Mouse (Mus musculus) erythroid progenitor cell, adult 5-6 weeks (primary cell): ENCODE data around the gene Ctu1. TPM values are rescaled to one million over a fixed set of nuclear protein-coding genes. Genes with fewer than 3 reads are reported as not detected.
"Not testable (repeated sequence)": the region's sequence is repeated elsewhere in the genome, so short reads cannot be mapped to it uniquely, and the experiment has no call there.

Experiments
- ATAC-seq: replicated peaks from 2 replicates; pipeline ENCODE4 v1.8.0; 2016; ENCODE audit warnings: moderate number of reproducible peaks, mild to moderate bottlenecking, moderate TSS enrichment, inconsistent platforms; ENCODE audit not compliant: poor library complexity, low FRiP score, severe bottlenecking
- total RNA-seq, 2 experiments: library from RNA; stranded (forward) in 1 of 2; stranded (reverse) in 1 of 2; fragments of 150-400 nt in 1 of 2; fragments of 186-747, 209-891 nt in 1 of 2; gene quantifications; 2 replicates each; pipeline versions ENCODE4 v1.2.3 to v1.2.4; 2015 to 2017; ENCODE audit warnings: low replicate concordance in 2 of 2

Ctu1 gene
- total RNA-seq, 2 experiments from 2014 or later, result 2.1 TPM; not detected in 1

DNA sequence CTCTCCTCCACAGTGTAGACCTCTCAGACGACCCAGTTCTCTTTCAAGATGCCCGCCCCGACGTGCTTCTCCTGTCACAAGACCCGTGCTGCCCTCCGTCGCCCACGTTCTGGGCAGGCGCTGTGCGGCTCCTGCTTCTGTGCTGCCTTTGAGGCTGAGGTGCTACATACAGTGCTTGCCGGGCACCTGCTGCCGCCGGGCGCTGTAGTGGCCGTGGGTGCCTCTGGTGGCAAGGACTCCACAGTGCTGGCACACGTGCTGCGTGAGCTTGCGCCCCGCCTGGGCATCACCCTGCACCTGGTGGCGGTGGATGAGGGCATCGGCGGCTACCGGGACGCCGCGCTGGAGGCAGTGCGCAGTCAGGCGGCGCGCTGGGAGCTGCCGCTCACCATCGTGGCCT, 3.3 kb downstream of the Ctu1 start:
- ATAC-seq, result no peak

GRCm38 (mm10) chr7:43678517-43678916, 6.7 kb downstream of the Ctu1 start:
- no peak for ATAC-seq

DNA sequence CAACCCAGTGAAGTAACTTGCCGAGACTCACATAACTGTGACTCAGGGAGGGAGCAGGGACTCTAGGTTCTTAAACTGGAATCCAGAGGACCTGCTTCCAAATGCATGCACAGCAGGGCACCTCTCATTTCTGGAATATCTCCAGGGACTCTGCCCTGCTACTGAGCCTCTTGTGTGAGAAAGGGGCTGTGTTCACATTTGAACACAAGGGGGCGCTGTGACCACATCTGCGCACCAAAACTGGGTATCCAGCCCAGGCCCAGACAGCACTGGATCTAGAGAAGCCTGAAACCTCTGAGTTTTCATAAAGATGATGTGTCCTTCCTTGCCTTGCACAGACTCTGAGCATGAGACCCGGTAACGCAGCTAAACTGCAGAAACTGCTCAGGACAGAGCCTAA, 9.1 kb downstream of the Ctu1 start:
- no peak for ATAC-seq

DNA sequence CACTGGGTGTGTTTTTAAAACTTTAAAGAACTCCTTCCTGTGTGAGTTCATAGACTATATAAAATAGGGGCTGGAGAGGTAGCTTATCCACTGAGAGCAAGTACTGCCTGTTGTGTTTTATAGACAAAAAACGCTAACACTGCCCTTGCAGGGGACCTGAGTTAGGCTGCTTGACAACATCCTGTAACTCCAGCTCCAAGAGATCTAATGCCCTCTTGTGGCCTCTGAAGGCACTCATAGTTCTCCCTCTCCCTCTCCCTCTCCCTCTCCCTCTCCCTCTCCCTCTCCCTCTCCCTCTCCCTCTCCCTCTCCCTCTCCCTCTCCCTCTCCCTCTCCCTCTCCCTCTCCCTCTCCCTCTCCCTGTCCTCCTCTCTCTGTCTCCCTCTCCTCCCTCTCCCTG, 10.7 kb downstream of the Ctu1 start:
- ATAC-seq, result not testable (repeated sequence)

DNA sequence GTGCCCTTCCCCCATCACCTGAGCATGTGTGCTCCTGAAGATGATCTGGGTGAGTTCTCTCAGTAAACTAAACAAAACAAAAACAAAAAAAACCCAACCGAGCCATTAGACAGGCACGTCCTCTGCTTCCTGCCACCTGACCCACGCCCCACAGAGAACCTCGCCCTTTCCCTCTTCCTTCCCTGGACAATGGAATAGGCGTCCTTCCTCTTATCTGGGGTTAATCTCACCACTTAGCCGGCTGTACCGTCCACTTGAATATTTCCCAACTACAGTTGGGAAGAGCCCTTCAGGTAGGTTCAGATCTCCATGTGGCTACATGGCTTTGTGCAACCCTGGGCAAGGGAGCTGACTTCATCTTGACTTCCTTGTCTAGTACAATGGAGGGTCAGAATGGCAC, 13.3 kb downstream of the Ctu1 start:
- ATAC-seq, result no peak

DNA sequence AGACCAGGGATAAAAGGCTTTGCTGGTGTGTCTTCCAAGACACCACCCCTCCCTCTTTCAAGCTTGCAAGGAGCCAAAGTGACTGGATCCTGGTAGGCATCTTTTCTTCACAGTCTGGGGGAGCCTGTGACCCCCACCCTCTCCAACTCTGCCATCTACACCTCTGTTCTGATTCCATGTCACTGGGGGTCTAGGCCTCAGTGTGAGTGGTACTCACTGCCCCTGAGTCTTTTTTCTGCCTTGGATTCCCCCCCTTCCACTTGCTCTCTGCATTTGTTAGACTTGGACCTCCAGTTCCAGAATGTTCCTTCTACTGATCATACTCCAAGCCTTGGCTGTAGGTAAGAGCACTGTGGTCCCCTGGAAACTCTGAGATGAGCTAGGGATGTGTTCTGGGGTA, 18.3 kb downstream of the Ctu1 start, which contains the start of gene Klk14:
Gene Klk14 (plus strand): TSS at position 301 of the 400 bp plus-strand sequence.
- no peak for ATAC-seq

GRCm38 (mm10) chr7:43710031-43710430, 38.2 kb downstream of the Ctu1 start:
- no peak for ATAC-seq

DNA sequence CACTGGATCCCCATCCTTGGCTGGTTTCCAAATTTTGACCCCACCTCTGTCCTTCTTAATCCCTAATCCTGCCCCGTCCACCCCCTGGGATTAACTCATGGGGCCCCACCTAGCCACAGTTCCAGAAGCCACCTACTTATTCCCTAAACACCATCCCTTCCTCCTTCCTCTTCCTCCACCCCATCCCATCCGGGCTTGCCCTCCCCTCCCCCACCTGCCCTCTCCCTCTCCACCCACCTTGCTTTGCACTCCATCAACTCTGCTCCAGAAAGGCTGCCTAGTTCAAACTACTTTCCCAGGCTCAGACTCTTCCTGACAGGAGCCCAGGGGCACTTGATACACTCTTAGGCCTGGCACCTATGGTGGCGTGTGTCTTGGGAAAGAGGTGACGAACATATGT, 40.5 kb downstream of the Ctu1 start, which contains the start of gene Klk13:
Gene Klk13 (plus strand): TSS at position 301 of the 400 bp plus-strand sequence.
- no peak for ATAC-seq

GRCm38 (mm10) chr7:43712917-43713316, 41.1 kb downstream of the Ctu1 start:
- no peak for ATAC-seq

- ATAC-seq, result no peak
Observed at GRCm38 (mm10) chr7:43713741-43714351, 42.0 kb downstream of the Ctu1 start.

Other genes with a start within 250 kb of the Ctu1 start
- gene Lim2, start 244.3 kb upstream of the Ctu1 start, total RNA-seq (2015; ENCODE audit: low replicate concordance), result not detected in 2 replicates
- gene Lim2, start 244.3 kb upstream of the Ctu1 start, total RNA-seq (2017; ENCODE audit: low replicate concordance), result not detected in 2 replicates
- 114 and 122 TPM in 2 replicates for gene Nkg7, start 234.9 kb upstream of the Ctu1 start, total RNA-seq (2015; ENCODE audit: low replicate concordance)
- 9.2 and 24.6 TPM in 2 replicates for gene Nkg7, start 234.9 kb upstream of the Ctu1 start, total RNA-seq (2017; ENCODE audit: low replicate concordance)
- not detected in 2 replicates for gene Cldnd2, start 231.2 kb upstream of the Ctu1 start, total RNA-seq (2015; ENCODE audit: low replicate concordance)
- not detected in 2 replicates for gene Cldnd2, start 231.2 kb upstream of the Ctu1 start, total RNA-seq (2017; ENCODE audit: low replicate concordance)
- gene Etfb, start 227.9 kb upstream of the Ctu1 start, total RNA-seq (2015; ENCODE audit: low replicate concordance), result 46.5 and 102 TPM in 2 replicates
- 70.3 and 109 TPM in 2 replicates for gene Etfb, start 227.9 kb upstream of the Ctu1 start, total RNA-seq (2017; ENCODE audit: low replicate concordance)
- gene Gm45233, start 227.9 kb upstream of the Ctu1 start, total RNA-seq (2015; ENCODE audit: low replicate concordance), result not detected in 2 replicates
- gene Gm45233, start 227.9 kb upstream of the Ctu1 start, total RNA-seq (2017; ENCODE audit: low replicate concordance), result 5.8 TPM in 1 of 2 replicates, not detected in the other
- gene Vsig10l, start 208.9 kb upstream of the Ctu1 start, total RNA-seq (2015; ENCODE audit: low replicate concordance), result 1.7 TPM in 1 of 2 replicates, not detected in the other
- 0.13 and 0.23 TPM in 2 replicates for gene Vsig10l, start 208.9 kb upstream of the Ctu1 start, total RNA-seq (2017; ENCODE audit: low replicate concordance)
- not detected in 2 replicates for gene Iglon5, start 181.9 kb upstream of the Ctu1 start, total RNA-seq (2015; ENCODE audit: low replicate concordance)
- gene Iglon5, start 181.9 kb upstream of the Ctu1 start, total RNA-seq (2017; ENCODE audit: low replicate concordance), result not detected in 2 replicates
- not detected in 2 replicates for gene 4931406B18Rik, start 166.1 kb upstream of the Ctu1 start, total RNA-seq (2015; ENCODE audit: low replicate concordance)
- gene 4931406B18Rik, start 166.1 kb upstream of the Ctu1 start, total RNA-seq (2017; ENCODE audit: low replicate concordance), result not detected in 2 replicates
- 11.9 and 18.9 TPM in 2 replicates for gene Cd33, start 127.6 kb upstream of the Ctu1 start, total RNA-seq (2015; ENCODE audit: low replicate concordance)
- gene Cd33, start 127.6 kb upstream of the Ctu1 start, total RNA-seq (2017; ENCODE audit: low replicate concordance), result 2.8 and 5.1 TPM in 2 replicates
- not detected in 2 replicates for gene Zfp658, start 109.8 kb upstream of the Ctu1 start, total RNA-seq (2015; ENCODE audit: low replicate concordance)
- gene Zfp658, start 109.8 kb upstream of the Ctu1 start, total RNA-seq (2017; ENCODE audit: low replicate concordance), result 0.51 and 0.91 TPM in 2 replicates
- gene Zfp719, start 92.4 kb upstream of the Ctu1 start, total RNA-seq (2015; ENCODE audit: low replicate concordance), result 0.84 and 2.9 TPM in 2 replicates
- 0.15 and 5.5 TPM in 2 replicates for gene Zfp719, start 92.4 kb upstream of the Ctu1 start, total RNA-seq (2017; ENCODE audit: low replicate concordance)
- not detected in 2 replicates for gene Zfp819, start 64.8 kb upstream of the Ctu1 start, total RNA-seq (2015; ENCODE audit: low replicate concordance)
- not detected in 2 replicates for gene Zfp819, start 64.8 kb upstream of the Ctu1 start, total RNA-seq (2017; ENCODE audit: low replicate concordance)
- not detected in 2 replicates for gene Ceacam18, start 37.3 kb upstream of the Ctu1 start, total RNA-seq (2015; ENCODE audit: low replicate concordance)
- not detected in 2 replicates for gene Ceacam18, start 37.3 kb upstream of the Ctu1 start, total RNA-seq (2017; ENCODE audit: low replicate concordance)
- gene Siglece, start 11.9 kb upstream of the Ctu1 start, total RNA-seq (2015; ENCODE audit: low replicate concordance), result 5.8 and 7.1 TPM in 2 replicates
- gene Siglece, start 11.9 kb upstream of the Ctu1 start, total RNA-seq (2017; ENCODE audit: low replicate concordance), result 3.9 and 8.8 TPM in 2 replicates
- gene Klk14, start 18.4 kb downstream of the Ctu1 start, total RNA-seq (2015; ENCODE audit: low replicate concordance), result not detected in 2 replicates
- gene Klk14, start 18.4 kb downstream of the Ctu1 start, total RNA-seq (2017; ENCODE audit: low replicate concordance), result not detected in 2 replicates
- not detected in 2 replicates for gene Klk13, start 40.6 kb downstream of the Ctu1 start, total RNA-seq (2015; ENCODE audit: low replicate concordance)
- gene Klk13, start 40.6 kb downstream of the Ctu1 start, total RNA-seq (2017; ENCODE audit: low replicate concordance), result not detected in 2 replicates
- gene Klk12, start 96.9 kb downstream of the Ctu1 start, total RNA-seq (2015; ENCODE audit: low replicate concordance), result not detected in 2 replicates
- not detected in 2 replicates for gene Klk12, start 96.9 kb downstream of the Ctu1 start, total RNA-seq (2017; ENCODE audit: low replicate concordance)
- gene Klk11, start 102.6 kb downstream of the Ctu1 start, total RNA-seq (2015; ENCODE audit: low replicate concordance), result not detected in 2 replicates
- not detected in 2 replicates for gene Klk11, start 102.6 kb downstream of the Ctu1 start, total RNA-seq (2017; ENCODE audit: low replicate concordance)
- gene Klk10, start 109.0 kb downstream of the Ctu1 start, total RNA-seq (2015; ENCODE audit: low replicate concordance), result not detected in 2 replicates
- gene Klk10, start 109.0 kb downstream of the Ctu1 start, total RNA-seq (2017; ENCODE audit: low replicate concordance), result not detected in 2 replicates
- gene Klk9, start 119.9 kb downstream of the Ctu1 start, total RNA-seq (2015; ENCODE audit: low replicate concordance), result not detected in 2 replicates
- gene Klk9, start 119.9 kb downstream of the Ctu1 start, total RNA-seq (2017; ENCODE audit: low replicate concordance), result not detected in 2 replicates
- not detected in 2 replicates for gene Klk8, start 125.6 kb downstream of the Ctu1 start, total RNA-seq (2015; ENCODE audit: low replicate concordance)
- gene Klk8, start 125.6 kb downstream of the Ctu1 start, total RNA-seq (2017; ENCODE audit: low replicate concordance), result not detected in 2 replicates
- not detected in 2 replicates for gene Klk7, start 139.3 kb downstream of the Ctu1 start, total RNA-seq (2015; ENCODE audit: low replicate concordance)
- not detected in 2 replicates for gene Klk7, start 139.3 kb downstream of the Ctu1 start, total RNA-seq (2017; ENCODE audit: low replicate concordance)
- not detected in 2 replicates for gene Klk6, start 152.5 kb downstream of the Ctu1 start, total RNA-seq (2015; ENCODE audit: low replicate concordance)
- not detected in 2 replicates for gene Klk6, start 152.5 kb downstream of the Ctu1 start, total RNA-seq (2017; ENCODE audit: low replicate concordance)
- not detected in 2 replicates for gene Klk5, start 170.0 kb downstream of the Ctu1 start, total RNA-seq (2015; ENCODE audit: low replicate concordance)
- gene Klk5, start 170.0 kb downstream of the Ctu1 start, total RNA-seq (2017; ENCODE audit: low replicate concordance), result not detected in 2 replicates
- not detected in 2 replicates for gene Klk4, start 209.1 kb downstream of the Ctu1 start, total RNA-seq (2015; ENCODE audit: low replicate concordance)
- not detected in 2 replicates for gene Klk4, start 209.1 kb downstream of the Ctu1 start, total RNA-seq (2017; ENCODE audit: low replicate concordance)